Mouse (Mus musculus): ENCODE data around the gene Cyp2j8.
"Not testable (repeated sequence)": the region's sequence is repeated elsewhere in the genome, so short reads cannot be mapped to it uniquely, and the experiment has no call there.

Cyp2j8 gene

DNA sequence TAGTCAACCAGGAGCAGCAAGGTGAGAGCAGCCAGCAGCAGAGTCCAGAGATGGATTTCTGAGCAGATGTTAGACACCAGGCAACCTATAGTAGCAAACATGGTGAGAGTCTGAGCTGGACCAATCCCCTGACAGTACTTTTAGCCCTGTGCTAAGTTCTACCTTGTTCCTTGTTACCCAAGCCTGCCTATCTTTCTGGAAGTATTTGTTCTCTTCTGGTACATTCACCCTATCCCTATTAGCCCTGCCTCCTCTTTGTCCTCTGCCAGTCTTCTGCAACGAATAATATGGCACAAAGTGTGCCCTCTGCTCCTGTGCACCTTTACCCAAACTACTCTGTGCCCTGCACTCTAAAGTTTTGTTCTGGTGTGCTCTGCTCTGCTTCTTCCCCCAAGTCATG is at the start of gene Cyp2j8:
Cyp2j8 (minus strand) TSS at position 101 of the 400 bp plus-strand sequence.
- DNase-seq (ENCODE audit: low spot score in 2 of 2), result no peak

DNA sequence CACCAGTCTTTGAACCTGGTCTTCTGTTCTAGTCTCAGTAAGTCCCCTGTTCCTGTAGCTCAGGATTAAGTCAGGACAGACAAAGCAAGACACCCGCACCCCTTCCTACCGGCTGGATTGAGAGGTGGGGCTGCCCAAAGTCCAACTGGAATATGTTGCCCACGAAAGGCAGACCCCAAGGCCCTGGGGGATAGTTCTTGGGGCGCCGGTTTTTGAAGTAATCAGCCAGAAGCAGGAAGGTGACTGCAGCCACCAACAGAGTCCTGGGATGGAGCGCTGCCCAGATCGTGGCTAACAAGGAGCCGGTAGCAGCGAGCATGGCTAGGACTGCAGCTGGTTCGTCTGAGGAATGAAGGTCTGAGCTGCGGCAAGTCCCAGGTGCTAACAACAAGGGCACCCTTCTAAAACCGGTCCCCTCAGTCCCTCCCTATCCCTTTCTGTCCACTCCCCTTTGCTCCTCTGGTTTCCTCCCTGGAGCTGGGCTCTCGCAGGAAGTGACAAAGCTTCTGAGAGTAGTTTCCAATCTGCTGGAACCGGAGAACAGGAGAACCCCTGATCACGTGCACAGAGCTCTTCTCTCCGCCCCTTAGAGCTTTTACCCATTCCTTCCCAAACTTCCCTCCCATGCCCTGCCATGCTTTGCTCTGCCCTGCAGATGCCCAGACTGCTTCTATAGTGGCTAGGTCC is 46.1 kb upstream of the Cyp2j8 start, which contains the start of gene Cyp2j6:
Cyp2j6 (minus strand) TSS at position 529 of the 687 bp plus-strand sequence.
- DNase-seq (ENCODE audit: low spot score in 2 of 2), result peak in 1 of 2 experiments; percentile 23

DNA sequence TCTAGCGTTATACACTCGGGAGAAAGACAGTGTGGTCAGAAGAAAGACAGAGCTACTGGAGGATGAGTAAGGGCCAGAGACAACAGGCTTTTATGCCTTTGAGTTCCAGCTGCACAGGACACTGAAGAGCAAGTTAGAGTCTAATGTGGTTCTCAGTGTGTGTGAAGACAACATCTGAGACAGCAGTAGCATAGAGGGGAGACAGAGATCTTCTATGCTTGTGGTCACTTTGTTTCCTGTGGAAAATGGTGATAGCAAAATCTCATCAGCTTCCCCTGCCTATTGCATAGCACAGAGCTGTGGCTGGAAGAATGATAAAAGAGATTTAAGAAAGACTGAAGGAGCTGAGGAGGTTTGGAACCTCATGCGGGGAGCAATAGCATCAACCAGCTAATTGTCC is 44.4 kb upstream of the Cyp2j8 start:
- no peak for DNase-seq (ENCODE audit: low spot score in 2 of 2)

DNA sequence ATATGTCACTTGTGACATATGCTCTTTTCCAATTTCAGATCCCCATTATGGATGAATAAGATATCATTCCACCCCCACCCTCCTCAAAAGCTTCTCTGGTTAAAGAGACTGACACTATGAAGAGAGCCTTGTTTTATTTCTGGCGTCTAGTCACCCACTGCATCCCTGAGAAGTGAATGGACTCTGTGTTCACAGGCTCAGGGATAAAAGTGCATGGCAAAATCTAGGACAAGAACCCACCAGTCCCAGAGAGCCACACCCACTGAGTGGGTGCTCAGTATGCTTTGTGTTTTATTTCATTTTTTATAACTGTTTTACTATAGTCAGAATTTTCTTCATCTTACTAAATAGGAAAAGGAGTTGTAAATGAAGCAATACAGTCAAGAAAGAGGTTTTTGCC is 38.8 kb upstream of the Cyp2j8 start:
- no peak for DNase-seq (ENCODE audit: low spot score in 2 of 2)

DNA sequence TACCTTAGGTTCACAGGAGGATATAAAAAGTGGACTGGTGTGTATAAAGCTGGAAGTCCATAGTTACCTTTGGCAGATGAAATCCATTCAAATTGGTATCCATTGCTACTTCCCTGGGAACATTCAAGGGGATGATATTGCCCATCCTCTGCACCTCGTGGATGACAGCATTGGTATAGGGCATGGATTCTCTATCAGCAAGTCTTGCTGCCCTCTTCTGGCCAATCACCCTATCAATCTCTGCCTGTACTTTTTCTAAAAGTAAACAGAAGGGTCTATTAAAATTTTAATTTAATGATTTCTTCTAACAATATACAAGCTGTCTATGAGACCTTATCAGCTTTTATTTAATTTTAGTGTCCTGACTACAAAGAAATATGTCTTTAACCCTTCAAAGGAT is 18.6 kb upstream of the Cyp2j8 start:
- DNase-seq (ENCODE audit: low spot score in 2 of 2), result no peak

DNA sequence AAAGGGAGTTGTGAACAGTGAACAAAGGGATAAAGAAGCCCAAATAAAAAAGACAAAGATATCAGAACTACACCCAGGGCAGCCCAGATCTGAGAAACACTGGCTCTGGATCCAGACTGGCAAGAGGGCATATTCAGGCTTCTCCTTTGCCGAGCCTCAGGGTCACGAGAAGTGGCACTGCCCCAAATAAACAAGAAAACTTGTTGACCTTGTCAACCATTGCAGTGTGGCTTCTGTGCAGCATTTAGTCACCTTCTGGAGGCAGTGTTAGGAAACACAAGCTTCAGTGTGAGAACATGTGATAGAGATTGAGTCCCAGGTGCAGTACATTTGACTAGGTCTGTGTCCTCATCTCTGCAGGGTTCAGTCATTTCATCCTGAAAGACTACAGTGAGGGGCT is 15.1 kb upstream of the Cyp2j8 start:
- no peak for DNase-seq (ENCODE audit: low spot score in 2 of 2)

DNA sequence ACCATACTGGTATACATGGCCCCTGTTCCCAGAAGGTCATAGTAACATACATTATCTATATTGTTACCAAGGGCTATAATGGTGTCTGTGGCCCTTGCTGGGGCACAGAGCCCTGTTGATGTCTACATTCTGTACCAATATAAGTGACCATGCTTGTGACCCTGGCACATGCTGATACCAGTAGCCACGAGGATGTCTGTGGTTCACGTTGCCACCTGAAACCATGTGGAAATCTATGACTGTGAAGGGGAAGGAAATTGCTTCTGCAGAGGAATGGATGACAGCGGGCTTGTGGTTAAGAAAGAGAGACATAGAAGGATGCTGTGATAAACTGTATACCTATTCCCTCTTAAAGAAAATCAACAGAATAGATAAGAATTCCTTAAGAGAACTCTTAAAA is 2.9 kb upstream of the Cyp2j8 start:
- no peak for DNase-seq (ENCODE audit: low spot score in 2 of 2)

DNA sequence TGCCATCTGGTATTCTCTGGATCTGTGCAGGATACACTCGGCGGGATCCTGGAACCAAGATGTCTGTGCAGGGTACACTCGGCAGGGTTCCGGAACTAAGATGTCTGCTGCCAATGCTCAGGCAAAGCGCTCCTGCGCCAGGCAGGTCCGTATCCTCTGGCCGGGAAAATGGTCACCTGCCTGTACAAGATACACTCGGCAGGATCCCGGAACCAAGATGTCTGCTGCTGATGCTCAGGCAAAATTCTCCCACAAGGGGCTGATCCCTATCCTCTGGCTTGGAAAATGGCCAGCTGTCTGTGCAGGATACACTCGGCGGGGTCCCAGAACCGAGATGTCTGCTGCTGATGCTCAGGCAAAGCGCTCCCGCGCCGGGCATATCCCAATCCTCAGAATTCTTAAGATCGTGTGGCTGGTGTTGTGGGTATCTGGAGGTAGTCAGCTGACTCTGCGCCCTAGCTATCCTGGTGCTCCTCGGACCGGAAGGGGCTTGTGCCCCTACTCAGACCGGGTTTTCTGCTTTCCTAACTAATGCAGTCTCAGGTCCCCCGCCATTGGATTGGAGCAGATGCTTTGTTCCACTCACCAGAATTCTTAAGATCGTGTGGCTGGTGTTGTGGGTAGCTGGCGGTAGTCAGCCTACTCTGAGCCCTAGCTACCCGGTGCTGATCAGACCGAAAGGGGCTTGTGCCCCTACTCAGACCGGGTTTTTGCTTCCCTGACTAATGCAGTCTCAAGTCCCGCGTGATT is 43.7 kb downstream of the Cyp2j8 start:
- not testable (repeated sequence) for DNase-seq (ENCODE audit: low spot score in 2 of 2)

All from urinary bladder, postnatal 4 days (tissue).